Mouse (Mus musculus) CD4-positive helper T cell, adult 2 months (primary cell): Measurements from ENCODE around the gene Batf.
"Not testable (repeated sequence)": the region's sequence is repeated elsewhere in the genome, so short reads cannot be mapped to it uniquely, and the experiment has no call there.

ENCODE experiments used
- DNase-seq: peaks from one replicate; pipeline ENCODE4 v3.0.0-alpha.2; 2012; ENCODE audit warnings: low read depth, missing footprints, low spot score

Batf gene

GRCm38 (mm10) chr12:85684411-85685275, 1.8 kb upstream of the Batf start:
- DNase-seq: no peak

- DNase-seq: no peak
Observed at GRCm38 (mm10) chr12:85687217-85687533, 706 bp downstream of the Batf start.

GRCm38 (mm10) chr12:85687846-85688245, 1.4 kb downstream of the Batf start:
- peak; percentile 81 for DNase-seq

- peak; percentile 1 for DNase-seq
Observed at GRCm38 (mm10) chr12:85695787-85696186, 9.3 kb downstream of the Batf start.

- DNase-seq: peak; percentile 51
Observed at GRCm38 (mm10) chr12:85696436-85696835, 10.0 kb downstream of the Batf start.

- not testable (repeated sequence) for DNase-seq
Observed at GRCm38 (mm10) chr12:85698179-85698578, 11.7 kb downstream of the Batf start.

GRCm38 (mm10) chr12:85700191-85700841, 13.8 kb downstream of the Batf start:
- DNase-seq: no peak

GRCm38 (mm10) chr12:85700842-85701223, 14.4 kb downstream of the Batf start:
- DNase-seq: no peak

- DNase-seq: peak; percentile 24
Observed at GRCm38 (mm10) chr12:85702166-85703055, 15.9 kb downstream of the Batf start.

- peak; percentile 77 for DNase-seq
Observed at GRCm38 (mm10) chr12:85703507-85703906, 17.0 kb downstream of the Batf start.

- DNase-seq: peak; percentile 71
Observed at GRCm38 (mm10) chr12:85704566-85704965, 18.1 kb downstream of the Batf start.

GRCm38 (mm10) chr12:85705002-85705830, 18.7 kb downstream of the Batf start:
- DNase-seq: peak; percentile 90

- peak; percentile 59 for DNase-seq
Observed at GRCm38 (mm10) chr12:85705831-85706530, 19.5 kb downstream of the Batf start.

- DNase-seq: peak; percentile 57
Observed at GRCm38 (mm10) chr12:85706906-85707305, 20.4 kb downstream of the Batf start.

GRCm38 (mm10) chr12:85707391-85707790, 20.9 kb downstream of the Batf start:
- no peak for DNase-seq

- no peak for DNase-seq
Observed at GRCm38 (mm10) chr12:85708556-85708955, 22.1 kb downstream of the Batf start.

GRCm38 (mm10) chr12:85710695-85711094, 24.2 kb downstream of the Batf start:
- no peak for DNase-seq

GRCm38 (mm10) chr12:85712587-85712986, 26.1 kb downstream of the Batf start:
- peak; percentile 46 for DNase-seq

GRCm38 (mm10) chr12:85714126-85714525, 27.7 kb downstream of the Batf start:
- no peak for DNase-seq

- no peak for DNase-seq
Observed at GRCm38 (mm10) chr12:85725306-85725705, 38.8 kb downstream of the Batf start.
